In the genomic region with DNA sequence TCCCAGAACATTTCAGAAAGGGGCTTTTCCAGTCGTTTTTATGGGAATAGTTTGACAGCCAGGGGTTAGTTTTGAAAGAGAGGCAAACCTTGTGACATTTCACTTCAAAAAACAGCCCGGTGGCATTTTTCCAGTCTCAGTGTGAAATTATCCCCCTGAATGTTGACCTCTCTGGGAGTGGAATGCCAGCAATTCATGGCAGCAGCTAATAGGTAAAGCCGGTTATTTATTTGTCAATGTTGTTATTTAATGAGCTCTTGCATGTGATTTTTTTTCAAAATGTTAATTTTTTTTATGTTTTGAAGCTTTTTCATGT, we compare ENCODE assay signal across 9 mouse cellular contexts. TPM values are rescaled to one million over a fixed set of nuclear protein-coding genes. Genes with fewer than 3 reads are reported as not detected.
DNase-seq lines count a peak whose midpoint lies in the region; ATAC-seq and TF ChIP-seq lines count a peak whose summit lies in the region.
"Had no signal": no experiment of that assay in that cellular context is flagged by ENCODE, and none has a peak within 500 bp of the region (broad histone marks: within the 10 kb centered on the region; RNA-seq: fewer than 3 reads in every experiment).

No protein-coding gene starts in this region.

- no peak for TF ChIP-seq POLR2A in lung, adult 2 months (IDR thresholded peaks at IDR 0.05; ENCODE audit: borderline replicate concordance, extremely low read depth, low read depth, low read length)

- H3K4me2 ChIP-seq in lung, embryonic 14.5 days = peak overlapping the region; percentile 90; the same call in 1 of the 2 replicates
- H3K4me2 ChIP-seq in forebrain, embryonic 16.5 days (ENCODE audit: low read length) = peak overlapping the region; percentile 88
- peak overlapping the region; percentile 90 for H3K4me2 ChIP-seq in neural tube, embryonic 13.5 days

- H3K36me3 ChIP-seq in lung, embryonic 14.5 days (ENCODE audit: insufficient read depth) = no peaks in the 10 kb centered on the region
- H3K36me3 ChIP-seq in forebrain, embryonic 16.5 days (ENCODE audit: control insufficient read depth, insufficient read depth) = no peaks in the 10 kb centered on the region
- no peaks in the 10 kb centered on the region for H3K36me3 ChIP-seq in neural tube, embryonic 13.5 days

- no peak overlapping the region for H3K9ac ChIP-seq in lung, embryonic 14.5 days
- H3K9ac ChIP-seq in forebrain, embryonic 16.5 days (replicated peaks; ENCODE audit: low read depth, low read length) = no peak overlapping the region
- no peak overlapping the region for H3K9ac ChIP-seq in neural tube, embryonic 13.5 days

- DNase-seq in lung, embryonic 14.5 days = peak; percentile 33
- DNase-seq in lung, adult 2 months = no peak
- DNase-seq in kidney, postnatal 10 days = peak; percentile 49
- no peak for DNase-seq in spleen, postnatal 10 days (ENCODE audit: low spot score in 2 of 2)
- no peak for DNase-seq in adrenal gland, adult (ENCODE audit: inconsistent age in 2 of 2, low spot score in 1 of 2)

- no peak for TF ChIP-seq CTCF in lung, embryonic 14.5 days (IDR thresholded peaks at IDR 0.05; ENCODE audit: low read depth)
- no peak for TF ChIP-seq CTCF in lung, adult 2 months (IDR thresholded peaks at IDR 0.05; ENCODE audit: insufficient read depth, low read length)

- H3K27ac ChIP-seq in lung, embryonic 14.5 days (ENCODE audit: low read depth) = no peak overlapping the region
- no peak overlapping the region for H3K27ac ChIP-seq in forebrain, embryonic 16.5 days (ENCODE audit: low read length)
- H3K27ac ChIP-seq in neural tube, embryonic 13.5 days (replicated peaks) = no peak overlapping the region
- H3K27ac ChIP-seq: macrophage had no signal

- H3K9me3 ChIP-seq in lung, embryonic 14.5 days (ENCODE audit: low read depth, low read length) = no peaks in the 10 kb centered on the region
- H3K9me3 ChIP-seq in forebrain, embryonic 16.5 days (ENCODE audit: control insufficient read depth, low read length) = no peaks in the 10 kb centered on the region
- H3K9me3 ChIP-seq in neural tube, embryonic 13.5 days = no peaks in the 10 kb centered on the region

- ATAC-seq in lung, embryonic 14.5 days (ENCODE audit: insufficient read depth) = no peak
- ATAC-seq in forebrain, embryonic 16.5 days = no peak
- ATAC-seq in neural tube, embryonic 13.5 days (ENCODE audit: low read depth) = no peak
- no peak for ATAC-seq in monocyte, adult 5-6 weeks (replicated peaks; ENCODE audit: insufficient number of reproducible peaks, low FRiP score, low TSS enrichment, poor library complexity, severe bottlenecking)

- no peaks in the 10 kb centered on the region for H3K27me3 ChIP-seq in lung, embryonic 14.5 days (ENCODE audit: insufficient read depth, low read length)
- 0 out of 2 replicates have a peak, but pooled peaks cover 2% of the 10 kb centered on the region for H3K27me3 ChIP-seq in forebrain, embryonic 16.5 days (replicated peaks; ENCODE audit: control insufficient read depth, insufficient read depth, low read length)
- H3K27me3 ChIP-seq in neural tube, embryonic 13.5 days = peaks cover 17% of the 10 kb centered on the region

- no peak overlapping the region; the same call in 1 of the 2 replicates for H3K4me3 ChIP-seq in lung, embryonic 14.5 days (ENCODE audit: low read depth, low read length)
- H3K4me3 ChIP-seq in lung, adult 2 months (replicated peaks; ENCODE audit: extremely low read depth, low read depth, low read length) = no peak overlapping the region
- H3K4me3 ChIP-seq in forebrain, embryonic 16.5 days (replicated peaks; ENCODE audit: low read length) = no peak overlapping the region
- H3K4me3 ChIP-seq in neural tube, embryonic 13.5 days = no peak overlapping the region

- WGBS in lung, embryonic 14.5 days = 21% methylated on average over 3 of the region's 3 CpGs
- WGBS in lung, adult 2 months = 29% methylated on average over 3 of the region's 3 CpGs
- WGBS in forebrain, embryonic 16.5 days = 6% methylated on average over 3 of the region's 3 CpGs
- WGBS in neural tube, embryonic 13.5 days = 25% methylated on average over 3 of the region's 3 CpGs

- 0 out of 2 replicates have a peak, but pooled peaks cover 2% of the 10 kb centered on the region for H3K4me1 ChIP-seq in lung, embryonic 14.5 days (ENCODE audit: insufficient read depth)
- no peaks in the 10 kb centered on the region for H3K4me1 ChIP-seq in lung, adult 2 months (ENCODE audit: control insufficient read depth, insufficient read depth, low read length)
- peaks cover 19% of the 10 kb centered on the region for H3K4me1 ChIP-seq in forebrain, embryonic 16.5 days (replicated peaks; ENCODE audit: control insufficient read depth, insufficient read depth, low read length)
- H3K4me1 ChIP-seq in neural tube, embryonic 13.5 days (replicated peaks) = peaks cover 8% of the 10 kb centered on the region

RNA-seq across cellular contexts. Expression of a gene that starts 3.8 kb away (rescaled TPM):
- polyA plus RNA-seq in lung, embryonic 14.5 days (2014; fragmentation: Nextera tagmentation; extraction: Ambion mirVana) = 0.68 and 1.3 TPM in 2 replicates
- 0.06 and 0.71 TPM in 2 replicates for polyA plus RNA-seq in lung, adult 2 months (2012; rRNA removed)
- 8.0 and 9.6 TPM in 2 replicates for polyA plus RNA-seq in forebrain, embryonic 16.5 days (2015; fragmentation: Nextera tagmentation; extraction: Ambion mirVana)
- 16.8 and 19.5 TPM in 2 replicates for polyA plus RNA-seq in neural tube, embryonic 13.5 days (2015; fragmentation: Nextera tagmentation; extraction: Ambion mirVana)
- not detected in 3 replicates for total RNA-seq in monocyte, adult 5-6 weeks (2017)
- polyA plus RNA-seq: macrophage had no signal

Comparison
In these comparisons a context has a peak if more than half of its experiments do, and no peak if none do; other contexts are left out.
1. DNase-seq: peak in lung, embryonic 14.5 days (single experiment) and kidney, postnatal 10 days (single experiment); none in lung, adult 2 months (single experiment), spleen, postnatal 10 days (0 of 2) and adrenal gland, adult (0 of 2).
2. Peak in every context shown above with its lines, with median percentiles within 50 percentile points of each other: H3K4me2 ChIP-seq.